Mouse (Mus musculus) erythroblast, adult 5-6 weeks (primary cell): ENCODE measurements around the gene Gm5089. TPM values are rescaled to one million over a fixed set of nuclear protein-coding genes. Genes with fewer than 3 reads are reported as not detected.

ENCODE experiments used
- ATAC-seq: replicated peaks from 2 replicates; pipeline ENCODE4 v1.8.0; 2016; ENCODE audit warnings: moderate number of reproducible peaks, mild to moderate bottlenecking, moderate TSS enrichment, inconsistent platforms; ENCODE audit not compliant: poor library complexity, low FRiP score, severe bottlenecking
- total RNA-seq, 2 experiments: library from RNA; stranded (forward) in 1 of 2; stranded (reverse) in 1 of 2; fragments of 150-400 nt in 1 of 2; fragments of 200-764, 138-1000 nt in 1 of 2; gene quantifications; 2 replicates each; pipeline versions ENCODE4 v1.2.3 to v1.2.4; 2015 to 2017; ENCODE audit warnings: low replicate concordance in 2 of 2

Gm5089 gene
- total RNA-seq, 2 experiments from 2014 or later: not detected

GRCm38 (mm10) chr14:122479461-122480109, 28.7 kb upstream of the Gm5089 start:
- ATAC-seq: no peak

DNA sequence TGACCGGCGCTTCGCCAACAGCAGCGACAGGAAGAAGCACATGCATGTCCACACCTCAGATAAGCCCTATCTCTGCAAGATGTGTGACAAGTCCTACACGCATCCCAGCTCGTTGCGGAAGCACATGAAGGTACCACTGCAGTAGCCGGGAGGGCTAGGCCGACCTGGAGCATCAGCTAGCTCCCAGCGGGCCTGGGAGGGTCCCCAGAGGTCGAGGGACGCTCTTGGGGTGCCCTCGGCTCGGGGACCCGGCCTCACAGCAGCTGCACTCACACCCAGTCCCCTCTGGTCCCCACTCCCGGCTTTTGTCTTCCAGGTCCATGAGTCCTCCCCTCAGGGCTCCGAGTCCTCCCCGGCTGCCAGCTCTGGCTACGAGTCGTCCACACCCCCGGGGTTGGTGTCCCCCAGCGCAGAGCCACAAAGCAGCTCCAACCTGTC, 27.7 kb upstream of the Gm5089 start:
- no peak for ATAC-seq

GRCm38 (mm10) chr14:122477971-122478573, 27.2 kb upstream of the Gm5089 start:
- no peak for ATAC-seq

GRCm38 (mm10) chr14:122477261-122477671, 26.4 kb upstream of the Gm5089 start:
- no peak for ATAC-seq

DNA sequence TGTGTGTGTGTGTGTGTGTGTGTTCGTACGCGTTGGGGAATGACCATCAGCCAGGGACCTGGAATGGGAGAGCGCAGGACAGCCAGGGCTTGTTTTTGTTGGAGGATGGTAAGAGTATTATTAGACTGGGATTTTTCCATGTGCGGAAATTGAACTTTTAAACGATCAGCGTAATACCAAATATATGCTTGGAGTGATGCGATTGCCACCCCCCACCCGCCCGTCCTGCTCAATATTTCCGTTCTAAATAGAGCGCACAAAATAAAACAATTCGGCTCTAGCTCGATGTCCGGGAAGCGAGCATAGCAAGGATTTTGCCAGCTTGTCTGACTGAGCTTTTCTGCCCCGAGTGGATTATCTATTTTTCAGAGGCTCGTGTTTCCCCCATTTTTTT, 25.9 kb upstream of the Gm5089 start:
- ATAC-seq: no peak

DNA sequence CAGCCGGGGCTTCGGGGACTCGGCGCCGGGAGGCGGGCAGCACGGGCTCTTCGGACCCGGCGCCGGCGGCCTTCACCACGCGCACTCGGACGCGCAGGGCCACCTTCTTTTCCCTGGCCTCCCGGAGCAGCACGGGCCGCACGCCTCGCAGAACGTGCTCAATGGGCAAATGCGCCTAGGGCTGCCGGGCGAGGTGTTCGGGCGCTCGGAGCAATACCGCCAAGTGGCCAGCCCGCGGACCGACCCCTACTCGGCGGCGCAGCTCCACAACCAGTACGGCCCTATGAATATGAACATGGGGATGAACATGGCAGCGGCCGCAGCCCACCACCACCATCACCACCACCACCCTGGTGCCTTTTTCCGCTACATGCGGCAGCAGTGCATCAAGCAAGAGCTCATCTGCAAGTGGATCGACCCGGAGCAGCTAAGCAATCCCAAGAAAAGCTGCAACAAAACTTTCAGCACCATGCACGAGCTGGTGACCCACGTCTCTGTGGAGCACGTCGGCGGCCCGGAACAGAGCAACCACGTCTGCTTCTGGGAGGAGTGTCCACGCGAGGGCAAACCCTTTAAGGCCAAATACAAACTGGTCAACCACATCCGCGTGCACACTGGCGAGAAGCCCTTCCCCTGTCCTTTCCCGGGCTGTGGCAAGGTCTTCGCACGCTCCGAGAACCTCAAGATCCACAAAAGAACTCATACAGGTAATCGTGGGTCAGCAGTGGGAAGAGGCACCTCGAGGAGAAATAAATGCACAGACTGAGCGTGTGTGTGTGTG, 25.3 kb upstream of the Gm5089 start:
- ATAC-seq: no peak

- no peak for ATAC-seq
Measured at GRCm38 (mm10) chr14:122475557-122476040, 24.7 kb upstream of the Gm5089 start.

DNA sequence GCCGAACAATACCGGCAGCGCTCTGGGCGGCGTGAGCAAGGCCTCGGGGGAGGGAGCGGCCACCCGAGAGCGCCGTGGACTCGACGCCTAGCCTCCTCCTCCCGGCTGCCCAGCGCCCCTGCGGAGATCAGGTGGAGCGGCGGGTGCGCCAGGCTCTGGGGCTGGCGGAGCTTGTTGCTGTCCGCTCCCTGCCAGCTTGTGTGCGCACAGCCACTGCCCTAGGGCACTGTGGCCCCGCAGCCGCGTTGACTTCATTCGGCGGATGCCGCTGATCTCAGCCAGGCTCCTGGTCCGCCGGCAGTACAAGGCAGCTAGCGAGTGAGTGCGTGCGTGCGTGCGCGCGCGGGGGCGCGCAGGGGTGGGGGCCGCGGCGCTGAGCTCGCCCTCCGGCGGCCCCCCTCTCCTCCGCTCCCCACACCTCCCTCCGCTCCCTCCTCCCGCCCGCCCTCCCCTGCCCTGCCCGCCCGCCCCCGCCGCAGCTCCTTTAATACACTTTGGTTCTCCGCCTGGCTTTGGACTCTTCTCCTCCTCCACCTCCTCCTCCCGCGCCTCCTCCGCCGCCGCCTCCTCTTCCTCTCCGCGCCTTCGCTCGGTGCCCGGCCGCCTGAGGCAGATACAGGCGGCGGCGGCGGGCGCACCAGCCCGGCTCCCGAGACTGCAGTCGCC, 24.1 kb upstream of the Gm5089 start, which contains the start of gene Zic2:
Zic2 (plus strand) TSS at position 545 of the 666 bp plus-strand sequence.
- ATAC-seq: no peak

DNA sequence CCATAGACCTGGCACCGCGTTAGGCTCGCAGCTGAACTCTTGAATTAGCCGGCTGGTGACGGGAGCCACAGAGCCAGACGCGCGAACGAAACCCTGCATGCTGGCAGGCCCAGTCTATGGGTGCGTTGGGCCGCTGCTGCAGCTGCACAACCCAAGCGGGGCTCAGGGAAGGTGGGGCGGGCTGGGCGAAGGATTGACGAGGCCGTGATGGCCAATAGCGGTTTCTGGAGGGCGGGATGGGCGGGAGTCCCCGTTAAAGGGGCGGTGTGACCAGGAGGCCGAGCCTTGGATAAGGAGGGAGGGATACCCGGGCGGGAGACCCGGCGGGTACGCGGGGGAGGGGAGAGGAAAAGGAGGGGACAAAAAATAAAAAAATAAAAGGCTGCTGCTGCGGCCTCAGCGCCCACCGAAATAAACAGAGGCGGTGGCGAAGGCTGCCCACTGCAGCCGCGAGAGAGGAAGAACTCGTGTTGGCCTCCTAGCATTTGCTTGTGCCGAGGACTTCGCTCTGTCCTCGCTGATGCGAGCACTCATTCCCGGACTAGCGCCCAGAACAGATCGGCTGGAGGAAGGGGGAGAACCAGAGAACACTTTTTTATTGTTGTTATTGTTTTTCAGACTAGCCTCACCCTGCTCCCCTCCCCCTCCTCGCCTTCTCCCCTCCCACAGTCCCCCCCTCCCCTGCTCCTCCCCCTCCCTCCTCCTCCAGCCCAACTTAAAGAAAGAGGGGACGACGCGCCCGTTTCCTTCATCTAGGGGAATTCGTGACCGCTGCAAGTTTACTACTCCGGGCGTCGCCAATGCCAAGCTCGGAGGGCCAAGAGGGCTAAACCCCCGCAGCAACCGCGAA, 23.4 kb upstream of the Gm5089 start:
- no peak for ATAC-seq

DNA sequence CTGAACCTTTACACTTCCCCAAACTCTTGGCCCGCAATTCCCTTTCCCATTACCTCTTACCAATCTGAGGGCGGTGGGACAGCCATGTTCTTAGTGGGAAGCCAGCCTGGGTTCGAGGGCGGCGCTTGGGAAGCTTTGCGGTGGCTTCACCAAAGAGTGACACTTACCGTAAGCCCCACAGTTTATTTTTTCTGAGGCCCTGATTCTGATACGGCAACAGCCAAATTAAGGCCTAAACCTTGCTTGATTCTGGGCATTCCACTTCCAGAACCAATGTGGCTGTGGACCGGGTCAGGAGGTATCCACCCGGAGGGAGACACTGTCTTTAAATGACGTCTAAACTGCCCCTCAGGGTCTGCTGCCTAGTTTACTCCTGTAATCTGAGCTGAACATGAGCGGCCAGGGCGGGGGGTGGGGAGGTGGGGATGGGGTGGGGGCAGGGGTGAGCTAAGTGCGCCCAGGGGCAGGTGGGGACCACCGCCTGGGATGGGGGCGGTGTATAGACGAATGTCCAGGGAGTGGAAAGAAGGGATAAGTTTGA, 22.4 kb upstream of the Gm5089 start:
- no peak for ATAC-seq

DNA sequence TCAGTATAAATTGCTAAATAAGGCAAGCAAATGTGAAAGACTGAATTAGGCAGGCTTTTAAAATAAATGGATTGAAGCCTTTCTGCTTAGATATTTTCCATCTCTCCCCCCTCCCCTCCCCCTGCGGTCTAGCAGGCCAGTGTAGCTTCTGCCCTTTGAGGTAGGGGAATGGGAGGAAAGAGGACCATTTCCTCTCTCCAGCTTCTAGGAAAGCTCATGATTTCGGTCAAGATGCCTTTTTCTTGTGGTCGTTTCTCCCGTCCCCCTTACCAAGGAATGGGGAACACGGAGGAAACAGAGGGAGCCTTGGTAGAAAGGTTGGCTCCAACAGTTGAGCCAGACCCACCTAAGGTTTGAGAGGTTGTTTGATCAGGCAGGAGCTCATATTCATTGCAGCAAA, 21.7 kb upstream of the Gm5089 start:
- ATAC-seq: no peak

DNA sequence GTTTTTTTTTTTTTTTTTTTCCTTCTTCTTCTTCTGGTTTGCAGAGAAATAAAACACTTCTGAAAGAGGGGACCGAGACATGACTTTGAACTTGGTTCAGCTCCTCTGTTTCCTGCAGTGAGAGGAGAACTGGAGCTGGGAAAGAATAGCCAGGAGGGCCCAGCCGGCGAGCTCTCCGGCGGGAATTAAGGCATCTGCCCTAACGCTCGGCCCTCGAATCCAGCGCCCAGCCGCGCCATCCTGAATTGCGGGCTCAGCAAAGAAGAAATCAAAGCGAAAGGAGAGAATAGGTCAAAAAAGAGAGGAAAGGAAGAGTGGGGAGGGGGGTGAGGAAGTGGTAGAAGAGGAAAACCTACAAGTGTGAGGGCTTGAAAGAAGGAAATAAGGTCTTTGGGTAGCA, 21.2 kb upstream of the Gm5089 start:
- ATAC-seq: no peak

DNA sequence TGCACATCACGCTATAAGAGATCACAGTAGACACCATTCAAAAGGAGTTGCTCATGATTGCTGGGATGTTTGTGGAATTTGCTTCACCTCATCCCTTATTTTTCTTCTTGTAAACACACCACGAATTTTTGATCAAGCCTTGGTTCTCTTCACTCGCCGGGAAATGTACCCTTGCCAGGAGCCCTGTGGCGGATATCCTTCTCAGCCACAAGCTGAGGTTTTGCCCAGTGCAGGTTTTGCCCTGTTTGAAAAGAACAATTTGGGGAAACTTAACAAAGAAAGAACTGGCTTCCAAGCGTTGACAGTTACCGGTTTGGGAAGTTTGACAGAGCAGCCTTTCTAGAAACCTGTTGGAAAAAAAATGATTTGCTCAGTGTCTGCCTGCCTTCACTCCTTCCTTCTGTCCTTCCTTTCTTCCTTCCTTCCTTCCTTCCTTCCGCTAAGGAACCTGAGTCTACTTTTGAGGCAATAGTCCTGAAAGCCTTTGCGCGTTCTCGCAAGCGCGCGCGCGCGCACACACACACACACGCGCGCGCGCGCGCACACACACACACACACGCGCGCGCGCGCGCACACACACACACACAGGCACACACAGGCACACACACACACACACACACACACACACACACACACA, 20.7 kb upstream of the Gm5089 start:
- no peak for ATAC-seq

- no peak for ATAC-seq
Measured at GRCm38 (mm10) chr14:122468971-122469755, 18.2 kb upstream of the Gm5089 start.

DNA sequence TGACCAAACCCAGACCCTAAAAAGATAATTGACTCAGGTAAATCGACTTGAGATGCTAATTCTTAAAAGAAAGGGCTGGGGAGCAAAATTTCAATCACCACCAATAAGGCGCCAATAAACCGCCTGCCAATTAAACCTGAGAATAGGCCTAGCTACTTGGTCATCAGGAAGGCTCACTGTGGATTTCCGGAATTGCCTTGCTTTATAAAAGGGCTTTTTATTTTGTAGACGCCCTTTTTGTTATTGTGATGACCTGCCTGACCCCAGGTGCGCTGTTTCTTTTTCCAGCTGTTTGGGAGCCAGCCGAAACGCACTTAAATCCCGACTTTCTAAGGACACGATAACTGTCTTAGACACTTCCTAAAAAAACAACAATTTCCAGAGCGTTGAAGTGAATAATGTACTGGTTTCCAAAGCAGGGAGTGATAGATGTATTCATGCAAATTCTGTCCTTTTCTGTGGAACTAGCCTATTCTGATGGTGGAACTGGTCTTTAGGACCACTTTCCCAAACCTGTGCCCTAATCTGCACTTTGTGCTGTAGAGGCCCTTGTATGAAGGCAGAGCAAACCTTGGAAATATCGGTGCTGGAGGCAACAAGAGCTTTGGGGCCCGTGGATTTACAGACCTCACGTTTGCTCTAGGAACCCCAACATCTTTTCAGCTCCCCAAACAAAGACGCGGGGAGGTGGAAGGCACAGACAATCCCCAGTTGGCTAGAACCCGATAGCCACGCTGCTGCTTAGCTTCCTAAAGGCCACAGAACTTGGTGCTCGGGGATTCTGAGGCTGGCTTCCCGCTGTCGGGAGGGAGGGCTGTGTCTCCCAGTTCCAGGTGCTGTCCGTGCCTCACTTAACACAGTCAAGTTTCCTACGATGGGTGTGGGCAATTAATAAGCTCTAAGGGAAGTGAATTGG, 17.3 kb upstream of the Gm5089 start:
- ATAC-seq: no peak

DNA sequence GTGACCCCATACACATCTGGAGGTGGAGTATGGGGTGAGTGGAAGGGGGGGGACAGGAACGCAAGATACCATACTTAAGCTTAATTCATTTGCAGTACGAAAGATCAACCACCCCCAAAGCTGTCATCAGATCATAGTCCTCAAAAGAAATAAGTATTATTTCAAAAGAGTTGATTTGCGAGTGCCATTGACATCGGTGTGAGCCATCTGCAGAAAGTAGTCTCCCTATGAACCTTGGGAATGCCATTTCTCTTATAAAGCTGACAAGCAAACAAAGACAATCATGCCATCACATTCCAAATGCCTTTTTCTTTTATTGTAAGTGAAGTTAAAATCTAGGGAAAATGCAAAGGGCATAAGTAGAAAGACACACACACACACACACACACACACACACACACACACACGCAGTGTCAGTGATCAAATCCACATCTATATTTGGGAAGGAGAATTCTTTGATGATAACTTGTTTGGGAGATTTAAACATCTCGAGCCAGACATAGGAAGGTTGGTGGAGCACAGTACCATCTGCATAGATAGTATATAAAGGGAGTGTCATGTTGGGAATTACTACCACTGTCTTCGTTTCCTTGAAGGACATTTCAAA, 15.9 kb upstream of the Gm5089 start:
- ATAC-seq: no peak
